Mouse (Mus musculus): ENCODE data around the gene Vax1. TPM values are rescaled to one million over a fixed set of nuclear protein-coding genes. Genes with fewer than 3 reads are reported as not detected.

Gene Vax1
- polyA plus RNA-seq (2012; rRNA removed): 2.5 and 6.7 TPM in 2 replicates

DNA sequence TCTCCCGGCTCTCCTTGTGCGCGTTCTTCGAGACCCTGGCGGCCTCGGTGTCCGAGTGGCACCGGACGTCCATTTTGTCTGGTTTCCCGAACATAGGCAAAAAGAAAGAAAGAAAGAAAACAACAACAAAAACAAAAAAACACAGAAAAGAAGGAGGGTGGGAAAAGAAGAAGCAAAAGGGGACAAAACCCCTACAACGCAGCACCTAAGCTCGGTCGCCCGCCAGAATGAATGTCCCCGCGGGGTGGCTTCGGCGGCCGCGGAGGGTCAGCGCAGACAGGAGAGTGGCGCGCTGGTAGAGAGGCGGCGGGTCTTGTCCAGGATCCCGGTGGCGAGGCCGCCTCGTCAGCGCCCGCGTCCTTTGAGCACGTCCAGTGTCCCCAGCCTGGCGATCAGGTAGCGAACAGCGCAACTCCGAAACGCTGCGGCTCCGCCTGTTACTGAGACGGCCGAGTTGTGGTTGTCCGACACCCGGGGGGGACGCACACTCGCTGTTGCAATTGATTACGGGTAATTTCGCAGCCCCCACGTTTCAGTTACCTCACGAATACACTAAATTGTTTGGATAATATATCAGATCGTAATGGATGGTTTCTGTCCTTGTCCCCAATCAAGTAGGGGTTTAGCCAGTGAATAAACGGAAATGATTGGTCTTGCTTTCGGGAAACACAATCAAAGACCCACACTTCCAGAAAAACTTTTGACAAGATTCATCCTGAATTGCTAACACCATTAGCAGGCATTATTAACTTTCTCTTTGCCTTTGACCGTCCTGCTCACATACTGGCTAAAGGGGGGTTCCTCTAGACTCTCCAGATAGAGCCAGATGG lies at the start of gene Vax1:
TSS of gene Vax1 (minus strand) at position 121 of the 830 bp plus-strand sequence.

DNA sequence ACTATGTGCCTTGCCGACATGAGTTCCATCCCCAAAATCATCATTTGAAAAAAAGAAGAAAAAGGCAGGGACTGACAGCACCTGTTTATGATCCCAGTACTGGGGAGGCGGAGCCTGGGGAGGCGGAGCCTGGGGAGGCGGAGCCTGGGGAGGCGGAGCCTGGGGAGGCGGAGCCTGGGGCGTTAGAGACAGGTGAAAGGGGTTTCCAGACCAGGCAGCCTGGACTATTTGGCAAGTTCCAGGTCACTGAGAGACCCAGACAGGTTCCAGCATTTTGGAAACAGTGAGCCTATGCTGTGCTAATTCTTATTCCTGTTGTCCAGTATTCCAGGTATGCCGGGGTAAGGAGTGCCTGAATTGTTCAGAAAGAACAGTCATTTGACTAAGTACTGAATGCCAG lies 49.1 kb upstream of the Vax1 start, which contains the start of gene Kcnk18:
TSS of gene Kcnk18 (plus strand) at position 224 of the 400 bp plus-strand sequence.

Other genes starting within 250 kb of the Vax1 start
- 0.40 and 0.48 TPM in 2 replicates for gene Eno4, start 226.6 kb downstream of the Vax1 start, polyA plus RNA-seq (2012; rRNA removed)
- 11.5 and 22.1 TPM in 2 replicates for gene Hspa12a, start 226.4 kb downstream of the Vax1 start, polyA plus RNA-seq (2012; rRNA removed)
- gene Shtn1, start 94.0 kb downstream of the Vax1 start, polyA plus RNA-seq (2012; rRNA removed): 3.2 and 3.4 TPM in 2 replicates
- gene Kcnk18, start 49.2 kb upstream of the Vax1 start, polyA plus RNA-seq (2012; rRNA removed): not detected in 2 replicates
- 6.5 and 7.7 TPM in 2 replicates for gene Slc18a2, start 90.8 kb upstream of the Vax1 start, polyA plus RNA-seq (2012; rRNA removed)
- 119 and 131 TPM in 2 replicates for gene Rps12-ps3, start 152.2 kb upstream of the Vax1 start, polyA plus RNA-seq (2012; rRNA removed)
- gene Pdzd8, start 175.7 kb upstream of the Vax1 start, polyA plus RNA-seq (2012; rRNA removed): 12.6 and 17.8 TPM in 2 replicates